Mouse (Mus musculus): ENCODE results near the gene Itsn1. TPM values are rescaled to one million over a fixed set of nuclear protein-coding genes. Genes with fewer than 3 reads are reported as not detected.

The Itsn1 gene
- polyA plus RNA-seq, 1 experiment from 2014 or later = 27.6 TPM

DNA sequence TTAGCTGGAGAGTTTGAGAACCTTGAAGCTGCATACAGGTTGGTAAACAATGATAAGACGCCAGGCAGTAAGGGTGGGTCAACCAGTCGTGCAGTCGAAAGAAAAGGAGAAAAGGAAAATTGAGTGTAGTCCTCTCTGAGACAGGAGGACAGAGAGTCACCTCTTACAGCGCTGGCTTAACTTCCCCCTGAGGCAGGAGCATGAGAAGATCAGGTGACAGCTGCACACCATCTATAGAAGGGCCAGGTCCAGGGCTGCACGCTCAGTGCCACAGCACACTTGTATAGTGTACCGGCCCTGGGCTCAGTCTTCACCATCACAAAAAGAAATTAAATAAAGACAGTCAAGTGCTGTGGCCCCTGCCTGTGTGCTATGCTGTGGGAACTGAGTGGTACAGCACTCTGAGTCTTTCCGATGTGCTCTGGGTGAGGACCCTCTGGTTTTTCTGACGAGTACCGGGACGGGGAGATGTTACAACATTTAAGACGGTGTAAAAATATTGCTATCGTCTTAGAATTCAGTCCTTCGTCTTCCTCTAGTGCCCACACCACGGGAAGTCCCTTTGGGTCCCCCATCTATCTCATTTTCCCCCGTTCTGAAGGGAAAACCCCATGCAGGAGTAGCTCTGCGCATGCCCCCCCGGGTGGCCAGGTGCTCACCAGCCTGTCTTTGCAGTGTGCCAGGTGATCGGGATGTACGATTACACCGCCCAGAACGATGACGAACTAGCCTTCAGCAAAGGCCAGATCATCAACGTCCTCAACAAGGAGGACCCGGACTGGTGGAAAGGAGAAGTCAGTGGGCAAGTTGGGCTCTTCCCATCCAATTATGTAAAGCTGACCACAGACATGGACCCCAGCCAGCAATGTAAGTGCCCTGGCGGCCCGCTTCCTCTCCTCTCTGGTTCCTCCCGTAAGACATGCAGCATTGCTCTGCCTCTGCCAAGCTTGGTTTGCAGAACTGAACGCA is 140.1 kb downstream of the Itsn1 start:
- Histone ChIP-seq H3K4me3 (replicated peaks) (no peak overlapping the region), H3K9ac (no peak overlapping the region), H3K4me2 (no peak overlapping the region), H3K27me3 (no peaks in the 10 kb centered on the region), H3K4me1 (no peaks in the 10 kb centered on the region), H3K27ac (no peak overlapping the region), H3K36me3 (peaks cover 58% of the 10 kb centered on the region), H3K9me3 (replicated peaks) (no peaks in the 10 kb centered on the region)
- 89% methylated on average over 28 of the region's 28 CpGs for WGBS
- ATAC-seq (replicated peaks; ENCODE audit: low FRiP score) = no peak

DNA sequence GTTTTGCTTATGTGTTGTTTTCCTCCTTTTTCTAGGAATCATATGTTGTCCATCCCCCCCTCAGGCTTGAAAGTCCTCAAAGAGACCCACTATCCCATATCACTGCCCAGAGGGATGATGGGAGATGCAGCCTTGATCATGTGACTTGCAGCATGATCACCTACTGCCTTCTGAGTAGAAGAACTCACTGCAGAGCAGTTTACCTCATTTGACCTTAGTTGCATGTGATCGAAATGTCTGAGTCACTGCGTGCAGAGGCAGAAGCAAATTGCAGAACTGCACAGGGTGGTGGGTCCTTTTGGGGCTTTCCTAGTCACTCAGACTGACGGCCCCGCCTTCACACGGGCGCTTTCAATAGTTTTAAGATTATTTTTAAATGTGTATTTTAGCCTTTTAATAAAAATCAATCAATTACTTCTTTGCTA is 141.1 kb downstream of the Itsn1 start:
- H3K27ac ChIP-seq = no peak overlapping the region
- no peaks in the 10 kb centered on the region for H3K9me3 ChIP-seq (replicated peaks)
- H3K4me2 ChIP-seq = no peak overlapping the region
- H3K9ac ChIP-seq = no peak overlapping the region
- ATAC-seq (replicated peaks; ENCODE audit: low FRiP score) = no peak
- no peak overlapping the region for H3K4me3 ChIP-seq (replicated peaks)
- H3K4me1 ChIP-seq = peaks cover 8% of the 10 kb centered on the region
- no peaks in the 10 kb centered on the region for H3K27me3 ChIP-seq
- 94% methylated on average over 6 of the region's 6 CpGs for WGBS
- peaks cover 49% of the 10 kb centered on the region for H3K36me3 ChIP-seq

DNA sequence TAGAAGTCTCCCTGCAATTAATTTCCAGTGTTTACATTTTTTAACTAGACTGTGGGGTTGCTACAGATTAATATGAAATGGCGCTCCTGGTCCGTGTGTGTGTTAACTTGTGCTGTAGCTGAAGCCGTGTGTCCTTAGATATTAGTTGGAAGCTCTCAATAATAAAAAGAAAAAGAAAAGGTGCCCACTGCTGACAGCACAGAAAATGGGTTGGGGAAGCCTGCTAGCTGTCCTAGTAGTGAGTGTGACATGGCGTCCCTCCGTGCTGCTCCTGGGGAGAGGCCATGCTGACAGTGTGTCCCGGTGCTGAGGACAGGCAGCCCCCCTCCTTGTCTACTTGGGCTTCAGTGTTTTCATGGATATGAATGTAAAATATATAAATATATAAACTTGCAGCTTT is 142.1 kb downstream of the Itsn1 start:
- Histone ChIP-seq H3K4me2 (no peak overlapping the region), H3K9ac (no peak overlapping the region), H3K4me1 (peaks cover 17% of the 10 kb centered on the region), H3K4me3 (replicated peaks) (no peak overlapping the region), H3K27ac (no peak overlapping the region), H3K36me3 (peaks cover 41% of the 10 kb centered on the region), H3K9me3 (replicated peaks) (no peaks in the 10 kb centered on the region), H3K27me3 (no peaks in the 10 kb centered on the region)
- WGBS = 94% methylated on average over 6 of the region's 6 CpGs
- ATAC-seq (replicated peaks; ENCODE audit: low FRiP score) = no peak

GRCm38 (mm10) chr16:91873695-91874094 is 144.6 kb downstream of the Itsn1 start:
- Histone ChIP-seq H3K27me3 (no peaks in the 10 kb centered on the region), H3K4me3 (replicated peaks) (no peak overlapping the region), H3K4me1 (peaks cover 17% of the 10 kb centered on the region), H3K36me3 (peaks cover 26% of the 10 kb centered on the region), H3K9me3 (replicated peaks) (no peaks in the 10 kb centered on the region), H3K9ac (no peak overlapping the region), H3K4me2 (no peak overlapping the region), H3K27ac (no peak overlapping the region)
- ATAC-seq (replicated peaks; ENCODE audit: low FRiP score) = no peak
- 71% methylated on average over 3 of the region's 3 CpGs for WGBS

- H3K27ac ChIP-seq = 0 out of 2 replicates have a peak overlapping the region, but pooled peaks have one; percentile 18
- no peaks in the 10 kb centered on the region for H3K27me3 ChIP-seq
- H3K9ac ChIP-seq = no peak overlapping the region
- ATAC-seq (replicated peaks; ENCODE audit: low FRiP score) = 0 out of 2 replicates have a peak, but pooled peaks have one; percentile 23
- no peak overlapping the region for H3K4me2 ChIP-seq
- peaks cover 17% of the 10 kb centered on the region for H3K4me1 ChIP-seq
- no peaks in the 10 kb centered on the region for H3K9me3 ChIP-seq (replicated peaks)
- peaks cover 7% of the 10 kb centered on the region; the same call in 1 of the 2 replicates for H3K36me3 ChIP-seq
- WGBS = 25% methylated on average over 4 of the region's 4 CpGs
- no peak overlapping the region for H3K4me3 ChIP-seq (replicated peaks)
Measured at GRCm38 (mm10) chr16:91875567-91876344, 146.7 kb downstream of the Itsn1 start.

- Histone ChIP-seq H3K4me2 (no peak overlapping the region), H3K36me3 (no peaks in the 10 kb centered on the region), H3K4me1 (peaks cover 17% of the 10 kb centered on the region), H3K4me3 (replicated peaks) (no peak overlapping the region), H3K27ac (no peak overlapping the region), H3K27me3 (no peaks in the 10 kb centered on the region), H3K9ac (no peak overlapping the region), H3K9me3 (replicated peaks) (no peaks in the 10 kb centered on the region)
- 89% methylated on average over 4 of the region's 4 CpGs for WGBS
- ATAC-seq (replicated peaks; ENCODE audit: low FRiP score) = no peak
Measured at GRCm38 (mm10) chr16:91876457-91876856, 147.4 kb downstream of the Itsn1 start.

DNA sequence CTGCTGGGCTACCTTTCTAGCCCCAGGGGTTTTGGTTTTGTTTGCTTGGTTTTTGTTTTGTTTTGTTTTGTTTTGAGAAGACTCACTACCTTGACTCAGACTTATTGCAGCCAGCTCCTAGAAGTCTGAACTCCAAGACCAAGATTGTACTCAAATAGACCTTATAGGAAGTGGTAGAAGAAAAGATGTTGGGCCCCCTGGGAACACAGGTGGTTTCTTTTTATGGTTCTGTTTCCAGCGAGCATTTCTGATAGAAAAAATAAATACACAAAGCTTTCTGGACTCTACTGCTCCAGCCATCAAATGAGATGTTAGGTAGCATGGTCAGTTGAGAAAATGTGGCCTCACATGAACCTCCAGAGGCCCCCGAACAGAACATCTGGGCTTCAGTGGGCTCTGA is 150.0 kb downstream of the Itsn1 start:
- Histone ChIP-seq H3K4me2 (no peak overlapping the region), H3K4me1 (peaks cover 37% of the 10 kb centered on the region), H3K4me3 (replicated peaks) (no peak overlapping the region), H3K9me3 (replicated peaks) (no peaks in the 10 kb centered on the region), H3K9ac (no peak overlapping the region), H3K27ac (no peak overlapping the region), H3K27me3 (no peaks in the 10 kb centered on the region), H3K36me3 (no peaks in the 10 kb centered on the region)
- no peak for ATAC-seq (replicated peaks; ENCODE audit: low FRiP score)
- 74% methylated on average over 2 of the region's 2 CpGs for WGBS

DNA sequence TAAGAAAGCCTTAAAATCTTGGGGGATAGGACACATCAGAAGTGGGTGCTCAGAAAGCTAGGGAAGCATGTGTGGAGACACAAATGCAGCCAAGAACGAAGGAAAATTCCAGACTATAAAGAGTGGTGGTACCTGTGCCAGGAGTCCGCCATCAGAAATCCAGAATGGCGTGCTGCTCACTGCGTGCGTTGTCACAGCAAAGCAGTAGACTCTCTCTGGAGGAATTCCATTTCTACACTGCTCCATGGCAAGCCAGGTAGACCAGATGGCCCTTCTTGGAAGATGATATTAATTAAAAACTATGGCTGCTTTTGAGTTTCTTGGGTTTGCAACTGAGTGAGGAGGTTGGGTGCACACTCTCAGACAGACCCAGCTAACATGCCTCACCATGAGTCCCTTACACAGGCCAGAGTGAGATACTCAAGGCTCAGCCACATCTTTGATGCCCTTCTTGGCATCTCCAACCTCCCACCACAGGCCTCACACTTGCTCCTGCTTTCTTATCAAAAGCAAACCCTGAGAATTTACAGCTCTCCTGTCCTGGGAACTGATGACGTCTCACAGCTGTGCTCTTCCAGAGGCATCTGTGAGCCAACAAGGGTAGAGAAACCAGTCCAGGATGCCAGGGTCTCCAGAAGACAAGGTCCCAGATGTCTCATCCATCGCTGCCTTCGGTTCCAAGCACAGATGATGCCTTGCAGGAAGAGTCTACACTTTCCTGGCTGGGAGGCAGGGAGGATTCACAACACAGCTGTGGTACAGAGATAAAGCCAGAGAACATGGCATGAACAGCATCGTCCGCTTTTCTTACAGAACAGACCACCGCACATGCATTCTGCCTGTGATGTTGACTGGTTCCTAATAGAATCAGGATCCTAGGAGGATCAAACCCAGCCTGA is 152.0 kb downstream of the Itsn1 start:
- WGBS = 90% methylated on average over 11 of the region's 11 CpGs
- ATAC-seq (replicated peaks; ENCODE audit: low FRiP score) = no peak
- no peak overlapping the region for H3K4me2 ChIP-seq
- H3K27me3 ChIP-seq = no peaks in the 10 kb centered on the region
- no peak overlapping the region for H3K9ac ChIP-seq
- no peak overlapping the region; the same call in 1 of the 2 replicates for H3K27ac ChIP-seq
- no peak overlapping the region for H3K4me3 ChIP-seq (replicated peaks)
- peaks cover 28% of the 10 kb centered on the region for H3K4me1 ChIP-seq
- H3K36me3 ChIP-seq = no peaks in the 10 kb centered on the region
- no peaks in the 10 kb centered on the region for H3K9me3 ChIP-seq (replicated peaks)

GRCm38 (mm10) chr16:91882168-91882859 is 153.2 kb downstream of the Itsn1 start:
- ATAC-seq (replicated peaks; ENCODE audit: low FRiP score) = no peak
- peak overlapping the region; percentile 71 for H3K27ac ChIP-seq
- no peak overlapping the region for H3K4me3 ChIP-seq (replicated peaks)
- no peaks in the 10 kb centered on the region for H3K36me3 ChIP-seq
- 36% methylated on average over 9 of the region's 9 CpGs for WGBS
- peak overlapping the region; percentile 12; the same call in 1 of the 2 replicates for H3K4me2 ChIP-seq
- peaks cover 32% of the 10 kb centered on the region for H3K4me1 ChIP-seq
- no peaks in the 10 kb centered on the region for H3K27me3 ChIP-seq
- H3K9me3 ChIP-seq (replicated peaks) = no peaks in the 10 kb centered on the region
- no peak overlapping the region for H3K9ac ChIP-seq

DNA sequence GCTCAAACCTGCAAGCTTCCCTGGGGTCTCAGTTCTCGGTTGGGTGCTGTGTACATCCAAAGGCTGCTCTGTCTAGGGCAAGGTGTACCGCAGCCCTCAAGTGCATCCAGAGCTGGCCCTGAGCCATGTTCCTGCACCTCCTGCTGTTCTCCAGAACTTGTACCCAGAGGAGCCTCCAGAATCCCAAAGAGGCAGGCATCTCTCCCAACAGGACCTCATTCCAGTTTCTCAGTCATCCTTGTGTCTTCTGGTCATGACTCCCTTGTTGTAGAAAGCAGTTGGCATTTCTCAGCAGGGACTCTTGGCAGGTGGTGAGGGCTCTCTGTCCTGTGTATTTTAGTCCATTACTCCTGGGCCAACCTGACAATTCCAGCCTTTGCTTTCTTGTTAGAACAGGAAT is 154.6 kb downstream of the Itsn1 start:
- H3K36me3 ChIP-seq = no peaks in the 10 kb centered on the region
- H3K4me2 ChIP-seq = no peak overlapping the region
- no peaks in the 10 kb centered on the region for H3K9me3 ChIP-seq (replicated peaks)
- H3K27ac ChIP-seq = no peak overlapping the region; the same call in 1 of the 2 replicates
- no peak overlapping the region for H3K4me3 ChIP-seq (replicated peaks)
- H3K4me1 ChIP-seq = peaks cover 32% of the 10 kb centered on the region
- 82% methylated on average over 2 of the region's 2 CpGs for WGBS
- no peak overlapping the region for H3K9ac ChIP-seq
- no peak for ATAC-seq (replicated peaks; ENCODE audit: low FRiP score)
- H3K27me3 ChIP-seq = no peaks in the 10 kb centered on the region

- Histone ChIP-seq H3K4me1 (peaks cover 32% of the 10 kb centered on the region), H3K4me2 (no peak overlapping the region), H3K9ac (no peak overlapping the region), H3K27ac (no peak overlapping the region), H3K9me3 (replicated peaks) (no peaks in the 10 kb centered on the region), H3K36me3 (no peaks in the 10 kb centered on the region), H3K27me3 (no peaks in the 10 kb centered on the region), H3K4me3 (replicated peaks) (no peak overlapping the region)
- ATAC-seq (replicated peaks; ENCODE audit: low FRiP score) = no peak
- 75% methylated on average over 5 of the region's 5 CpGs for WGBS
Measured at GRCm38 (mm10) chr16:91884196-91884595, 155.1 kb downstream of the Itsn1 start.
